Mouse (Mus musculus) layer of hippocampus, adult 11-12 months (tissue): ENCODE data around the gene Slc7a11.

Source experiments
- DNase-seq: peaks from one replicate; pipeline ENCODE4 v3.0.0; 2022; ENCODE audit warnings: low spot score

Slc7a11 gene

GRCm38 (mm10) chr3:49984795-49985194, 458.6 kb downstream of the Slc7a11 start:
- DNase-seq, result no peak

- no peak for DNase-seq
These were observed 459.8 kb downstream of the Slc7a11 start for GRCm38 (mm10) chr3:49983429-49984268.

GRCm38 (mm10) chr3:49973994-49974393, 469.4 kb downstream of the Slc7a11 start:
- no peak for DNase-seq

GRCm38 (mm10) chr3:49965569-49965968, 477.8 kb downstream of the Slc7a11 start:
- DNase-seq, result no peak

GRCm38 (mm10) chr3:49960581-49960980, 482.8 kb downstream of the Slc7a11 start:
- DNase-seq, result no peak

GRCm38 (mm10) chr3:49946845-49947244, 496.6 kb downstream of the Slc7a11 start:
- DNase-seq, result no peak

GRCm38 (mm10) chr3:49944783-49945182, 498.6 kb downstream of the Slc7a11 start:
- DNase-seq, result peak; percentile 31

GRCm38 (mm10) chr3:49937611-49938010, 505.8 kb downstream of the Slc7a11 start:
- no peak for DNase-seq

GRCm38 (mm10) chr3:49929496-49929895, 513.9 kb downstream of the Slc7a11 start:
- DNase-seq, result no peak

GRCm38 (mm10) chr3:49928509-49929263, 514.7 kb downstream of the Slc7a11 start:
- DNase-seq, result no peak

- no peak for DNase-seq
These were observed 529.5 kb downstream of the Slc7a11 start for GRCm38 (mm10) chr3:49913929-49914328.

GRCm38 (mm10) chr3:49910922-49911321, 532.5 kb downstream of the Slc7a11 start:
- DNase-seq, result no peak

GRCm38 (mm10) chr3:49908426-49909341, 534.7 kb downstream of the Slc7a11 start:
- DNase-seq, result no peak

GRCm38 (mm10) chr3:49893945-49894344, 549.5 kb downstream of the Slc7a11 start:
- DNase-seq, result no peak

GRCm38 (mm10) chr3:49887359-49887758, 556.1 kb downstream of the Slc7a11 start:
- DNase-seq, result no peak

- DNase-seq, result no peak
These were observed 557.0 kb downstream of the Slc7a11 start for GRCm38 (mm10) chr3:49886220-49886945.

- DNase-seq, result no peak
These were observed 562.9 kb downstream of the Slc7a11 start for GRCm38 (mm10) chr3:49880496-49880895.

- no peak for DNase-seq
These were observed 572.6 kb downstream of the Slc7a11 start for GRCm38 (mm10) chr3:49870786-49871185.

- no peak for DNase-seq
These were observed 575.3 kb downstream of the Slc7a11 start for GRCm38 (mm10) chr3:49867951-49868584.

GRCm38 (mm10) chr3:49867147-49867950, 576.1 kb downstream of the Slc7a11 start:
- DNase-seq, result no peak
